Mouse (Mus musculus): Measurements from ENCODE around the gene Susd1.

Gene Susd1

GRCm38 (mm10) chr4:59381007-59381743, 57.3 kb downstream of the Susd1 start:
- peak; percentile 56 for DNase-seq (ENCODE audit: low spot score)

- no peak for DNase-seq (ENCODE audit: low spot score)
These were observed 58.0 kb downstream of the Susd1 start for GRCm38 (mm10) chr4:59380478-59380877.

- no peak for DNase-seq (ENCODE audit: low spot score)
These were observed 58.6 kb downstream of the Susd1 start for GRCm38 (mm10) chr4:59379876-59380275.

GRCm38 (mm10) chr4:59378631-59379030, 59.8 kb downstream of the Susd1 start:
- DNase-seq (ENCODE audit: low spot score): no peak

- DNase-seq (ENCODE audit: low spot score): no peak
These were observed 64.0 kb downstream of the Susd1 start for GRCm38 (mm10) chr4:59374271-59374938.

- no peak for DNase-seq (ENCODE audit: low spot score)
These were observed 65.8 kb downstream of the Susd1 start for GRCm38 (mm10) chr4:59372546-59373157.

- DNase-seq (ENCODE audit: low spot score): no peak
These were observed 66.5 kb downstream of the Susd1 start for GRCm38 (mm10) chr4:59371910-59372309.

GRCm38 (mm10) chr4:59369941-59370340, 68.5 kb downstream of the Susd1 start:
- DNase-seq (ENCODE audit: low spot score): no peak

GRCm38 (mm10) chr4:59368118-59368517, 70.3 kb downstream of the Susd1 start:
- no peak for DNase-seq (ENCODE audit: low spot score)

GRCm38 (mm10) chr4:59366206-59366605, 72.2 kb downstream of the Susd1 start:
- no peak for DNase-seq (ENCODE audit: low spot score)

- DNase-seq (ENCODE audit: low spot score): no peak
These were observed 72.9 kb downstream of the Susd1 start for GRCm38 (mm10) chr4:59365571-59365970.

- DNase-seq (ENCODE audit: low spot score): peak; percentile 29
These were observed 73.9 kb downstream of the Susd1 start for GRCm38 (mm10) chr4:59364229-59365173.

GRCm38 (mm10) chr4:59363041-59363440, 75.4 kb downstream of the Susd1 start:
- DNase-seq (ENCODE audit: low spot score): no peak

- peak; percentile 50 for DNase-seq (ENCODE audit: low spot score)
These were observed 77.7 kb downstream of the Susd1 start for GRCm38 (mm10) chr4:59360704-59361103.

GRCm38 (mm10) chr4:59359921-59360320, 78.5 kb downstream of the Susd1 start:
- no peak for DNase-seq (ENCODE audit: low spot score)

GRCm38 (mm10) chr4:59358960-59359359, 79.5 kb downstream of the Susd1 start:
- no peak for DNase-seq (ENCODE audit: low spot score)

- DNase-seq (ENCODE audit: low spot score): no peak
These were observed 83.0 kb downstream of the Susd1 start for GRCm38 (mm10) chr4:59355421-59355820.

GRCm38 (mm10) chr4:59354666-59355065, 83.8 kb downstream of the Susd1 start:
- DNase-seq (ENCODE audit: low spot score): no peak

- DNase-seq (ENCODE audit: low spot score): no peak
These were observed 86.5 kb downstream of the Susd1 start for GRCm38 (mm10) chr4:59351938-59352337.

- no peak for DNase-seq (ENCODE audit: low spot score)
These were observed 88.1 kb downstream of the Susd1 start for GRCm38 (mm10) chr4:59350354-59350753.

GRCm38 (mm10) chr4:59349425-59350185, 88.8 kb downstream of the Susd1 start:
- DNase-seq (ENCODE audit: low spot score): no peak
